Mouse (Mus musculus) liver, embryonic 16.5 days (tissue): ENCODE results near the gene Xkr8. TPM values are rescaled to one million over a fixed set of nuclear protein-coding genes. Genes with fewer than 3 reads are reported as not detected.
A peak's percentile ranks its signal among the peaks of the same experiment; 100 is the strongest.

Experiments used
- ATAC-seq: fragments of 200-750 bp; cut with Nextera tagmentation; 2 replicates; pipeline ENCODE4 v1.8.0; 2017; ENCODE audit warnings: low read depth, mild to moderate bottlenecking, moderate number of reproducible peaks, moderate library complexity
- H3K27ac ChIP-seq: fragments of 300-500 bp; sonication (generic); 2 replicates; pipeline ENCODE4 v1.5.1; 2014; ENCODE audit warnings: mild to moderate bottlenecking, low read length
- H3K27me3 ChIP-seq: fragments of 300-500 bp; sonication (generic); 2 replicates; pipeline ENCODE4 v1.6.1; 2014; ENCODE audit warnings: low read depth, low read length, mixed read lengths; ENCODE audit not compliant: control insufficient read depth, insufficient read depth
- H3K36me3 ChIP-seq: fragments of 300-500 bp; sonication (generic); 2 replicates; pipeline ENCODE4 v1.6.1; 2014; ENCODE audit warnings: mild to moderate bottlenecking; ENCODE audit not compliant: control insufficient read depth, insufficient read depth
- H3K4me1 ChIP-seq: fragments of 300-500 bp; sonication (generic); 2 replicates; pipeline ENCODE4 v1.6.1; 2014; ENCODE audit warnings: low read depth, low read length, mixed read lengths; ENCODE audit not compliant: control insufficient read depth
- H3K4me2 ChIP-seq: fragments of 300-500 bp; sonication (generic); 2 replicates; pipeline ENCODE4 v1.6.1; 2014; ENCODE audit warnings: low read depth, low read length, mixed read lengths
- H3K4me3 ChIP-seq: fragments of 300-500 bp; sonication (generic); 2 replicates; pipeline ENCODE4 v1.5.1; 2014; ENCODE audit warnings: low read depth, mild to moderate bottlenecking, low read length
- H3K9ac ChIP-seq: fragments of 300-500 bp; sonication (generic); 2 replicates; pipeline ENCODE4 v1.6.1; 2014; ENCODE audit warnings: low read depth, low read length
- H3K9me3 ChIP-seq: fragments of 300-500 bp; sonication (generic); replicated peaks from 2 replicates; pipeline ENCODE4 v1.6.1; 2016; ENCODE audit warnings: low read length; ENCODE audit not compliant: control insufficient read depth
- WGBS: fragments of 180-500 bp; shearing (Covaris S2); extraction: QIAGEN DNeasy Blood & Tissue Kit; methylation state at CpG from one replicate; pipeline ENCODE4 v1.1.7; 2014; ENCODE audit not compliant: insufficient replicate concordance; 5-methylcytosine and 5-hydroxymethylcytosine counted together
- polyA plus RNA-seq: library from polyadenylated mRNA; unstranded; fragments of >200 nt; fragmentation: Nextera tagmentation; extraction: Ambion mirVana; gene quantifications from 2 replicates; pipeline ENCODE4 v1.2.1, GENCODE M21; 2015

Gene Xkr8
- polyA plus RNA-seq, 1 experiment from 2014 or later, result 3.9 TPM

DNA sequence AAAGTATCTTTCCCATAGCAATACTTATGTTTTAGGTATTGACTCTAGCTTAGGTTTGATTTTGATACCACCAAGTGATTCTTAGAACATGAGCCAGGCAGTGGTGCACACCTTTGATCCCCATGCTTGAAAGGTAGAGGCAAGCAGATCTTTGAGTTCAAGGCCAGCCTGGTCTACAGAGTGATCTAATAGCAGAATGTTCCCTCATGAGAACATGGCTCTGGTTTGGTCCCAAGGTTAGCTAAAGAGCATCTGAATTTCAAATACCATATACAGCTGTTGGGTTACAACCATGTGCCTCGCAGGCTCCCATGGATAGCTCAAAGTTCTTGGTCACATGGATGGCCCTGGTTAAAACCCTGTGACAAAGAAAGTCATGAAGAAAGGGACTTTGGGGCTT is 14.1 kb downstream of the Xkr8 start:
- H3K9me3 ChIP-seq, result no peaks in the 10 kb centered on the region
- no peak overlapping the region for H3K4me3 ChIP-seq
- no peak overlapping the region for H3K9ac ChIP-seq
- no peak for ATAC-seq
- H3K4me1 ChIP-seq, result no peaks in the 10 kb centered on the region
- WGBS, result 86% methylated on average over 1 of the region's 1 CpGs
- peaks cover 14% of the 10 kb centered on the region for H3K36me3 ChIP-seq
- H3K4me2 ChIP-seq, result no peak overlapping the region
- H3K27me3 ChIP-seq, result no peaks in the 10 kb centered on the region
- H3K27ac ChIP-seq, result no peak overlapping the region

DNA sequence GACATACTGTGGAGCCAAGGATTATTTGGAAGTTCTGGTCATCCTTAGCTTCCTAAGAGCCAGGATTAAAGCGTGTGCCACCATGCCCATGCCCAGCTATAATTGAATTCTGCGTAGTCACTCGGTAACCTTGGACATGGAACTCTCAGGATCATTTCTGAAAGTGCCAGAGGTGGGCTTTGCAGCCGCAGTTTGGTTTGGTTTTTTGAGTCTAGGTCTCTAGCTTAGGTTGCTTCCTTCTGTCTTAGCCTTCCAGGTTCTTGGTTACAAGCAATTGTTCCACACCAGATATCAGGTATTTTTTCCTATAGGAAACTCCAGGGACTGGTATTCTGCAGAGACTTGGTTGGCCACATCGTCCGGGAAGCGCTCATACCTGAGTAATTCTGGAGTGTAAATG is 19.2 kb downstream of the Xkr8 start:
- no peak for ATAC-seq
- Histone ChIP-seq H3K4me3 (no peak overlapping the region), H3K27me3 (no peaks in the 10 kb centered on the region), H3K9me3 (no peaks in the 10 kb centered on the region), H3K4me1 (no peaks in the 10 kb centered on the region), H3K36me3 (peaks cover 36% of the 10 kb centered on the region), H3K4me2 (no peak overlapping the region), H3K27ac (no peak overlapping the region), H3K9ac (no peak overlapping the region)
- WGBS, result 92% methylated on average over 7 of the region's 7 CpGs

DNA sequence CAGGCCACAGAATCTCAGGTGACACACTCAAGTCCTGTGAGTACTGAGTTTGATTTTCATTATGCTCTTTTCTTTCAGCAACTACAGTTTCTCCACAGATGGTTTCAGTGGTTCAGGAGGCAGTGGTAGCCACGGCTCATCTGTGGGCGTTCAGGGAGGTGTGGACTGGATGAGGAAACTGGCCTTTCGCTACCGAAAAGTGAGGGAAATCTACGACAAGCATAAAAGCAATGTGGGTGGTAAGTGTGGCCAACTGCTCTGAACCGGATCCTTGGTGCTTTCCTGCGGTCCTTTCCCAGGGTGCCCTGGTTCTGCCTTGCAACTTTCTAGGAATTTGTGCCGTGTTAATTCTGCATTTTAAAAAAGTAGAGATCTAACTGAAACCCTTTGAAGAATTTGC is 25.5 kb downstream of the Xkr8 start:
- H3K36me3 ChIP-seq, result peaks cover 40% of the 10 kb centered on the region
- no peaks in the 10 kb centered on the region for H3K27me3 ChIP-seq
- H3K9ac ChIP-seq, result no peak overlapping the region
- WGBS, result 83% methylated on average over 8 of the region's 8 CpGs
- no peaks in the 10 kb centered on the region for H3K9me3 ChIP-seq
- no peak overlapping the region for H3K27ac ChIP-seq
- no peak overlapping the region for H3K4me3 ChIP-seq
- no peak overlapping the region for H3K4me2 ChIP-seq
- ATAC-seq, result no peak
- H3K4me1 ChIP-seq, result no peaks in the 10 kb centered on the region

DNA sequence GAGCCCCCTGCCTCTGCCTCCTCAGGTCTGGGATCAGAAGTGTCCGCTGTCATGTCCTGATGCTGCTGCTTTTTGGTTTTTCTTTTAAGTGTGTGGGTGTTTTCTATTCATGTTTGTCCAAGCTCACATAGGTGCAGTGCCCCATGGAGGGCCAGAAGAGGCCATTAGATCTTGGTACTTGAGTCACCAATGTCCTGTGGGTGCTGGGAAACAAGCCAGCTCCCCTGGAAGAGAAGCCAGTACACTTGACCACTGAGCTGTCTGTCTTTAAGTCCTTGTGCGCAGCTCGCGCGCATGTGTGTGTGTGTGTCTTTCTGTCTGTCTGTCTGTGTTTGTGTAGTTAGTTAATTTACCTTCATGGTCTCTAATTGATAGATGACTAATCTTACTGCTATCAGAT is 30.3 kb downstream of the Xkr8 start:
- ATAC-seq, result no peak
- Histone ChIP-seq H3K27ac (no peak overlapping the region), H3K36me3 (peaks cover 22% of the 10 kb centered on the region), H3K4me2 (no peak overlapping the region), H3K27me3 (no peaks in the 10 kb centered on the region), H3K9ac (no peak overlapping the region), H3K9me3 (no peaks in the 10 kb centered on the region), H3K4me3 (no peak overlapping the region), H3K4me1 (no peaks in the 10 kb centered on the region)
- WGBS, result 92% methylated on average over 5 of the region's 5 CpGs

DNA sequence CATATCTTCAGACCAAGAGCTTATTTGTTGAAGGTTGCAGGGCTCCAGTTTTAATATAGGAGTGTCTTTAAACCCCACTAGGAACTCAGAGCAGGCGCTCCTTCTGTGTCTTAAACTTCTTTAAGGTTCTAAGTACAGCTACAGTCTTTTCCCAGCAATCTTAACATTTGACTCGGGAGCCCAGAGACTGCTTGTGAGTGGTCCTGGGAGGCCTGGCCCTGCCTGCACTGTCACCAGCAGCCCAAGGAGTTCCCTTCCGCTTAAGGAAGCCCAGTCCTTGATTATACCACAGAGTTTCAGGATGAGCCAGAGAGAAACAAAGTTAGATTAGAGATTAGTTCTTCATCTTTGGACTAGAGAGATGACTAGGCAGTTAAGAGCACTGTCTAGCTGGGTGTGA is 39.0 kb downstream of the Xkr8 start:
- H3K4me2 ChIP-seq, result no peak overlapping the region
- no peaks in the 10 kb centered on the region for H3K9me3 ChIP-seq
- peaks cover 23% of the 10 kb centered on the region for H3K36me3 ChIP-seq
- WGBS, result 84% methylated on average over 3 of the region's 3 CpGs
- no peak overlapping the region for H3K4me3 ChIP-seq
- no peaks in the 10 kb centered on the region for H3K27me3 ChIP-seq
- no peak for ATAC-seq
- no peaks in the 10 kb centered on the region for H3K4me1 ChIP-seq
- no peak overlapping the region for H3K9ac ChIP-seq
- H3K27ac ChIP-seq, result no peak overlapping the region

DNA sequence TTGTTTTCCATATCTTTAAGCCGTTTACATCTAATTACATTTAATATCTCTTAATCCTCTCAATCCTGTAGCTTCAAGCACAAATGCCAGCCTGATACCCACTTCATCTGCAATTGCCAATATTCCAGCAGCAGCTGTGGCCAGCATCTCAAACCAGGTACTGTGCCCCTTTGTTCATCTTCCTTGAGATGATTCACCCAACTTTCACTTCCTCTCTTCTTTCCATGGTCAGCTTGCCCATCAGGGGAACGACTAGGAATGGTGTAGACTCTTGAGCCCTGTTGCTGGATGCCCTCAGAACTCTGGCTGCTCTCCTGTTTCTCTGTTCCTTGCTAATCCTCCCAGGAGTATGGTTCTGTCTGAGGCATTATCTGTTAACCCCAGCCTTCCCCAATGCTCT is 42.7 kb downstream of the Xkr8 start:
- no peak for ATAC-seq
- no peaks in the 10 kb centered on the region for H3K9me3 ChIP-seq
- no peaks in the 10 kb centered on the region for H3K27me3 ChIP-seq
- H3K4me1 ChIP-seq, result no peaks in the 10 kb centered on the region
- no peak overlapping the region for H3K27ac ChIP-seq
- no peak overlapping the region for H3K4me3 ChIP-seq
- peaks cover 12% of the 10 kb centered on the region for H3K36me3 ChIP-seq
- 67% methylated on average over 2 of the region's 2 CpGs for WGBS
- no peak overlapping the region for H3K9ac ChIP-seq
- H3K4me2 ChIP-seq, result no peak overlapping the region

DNA sequence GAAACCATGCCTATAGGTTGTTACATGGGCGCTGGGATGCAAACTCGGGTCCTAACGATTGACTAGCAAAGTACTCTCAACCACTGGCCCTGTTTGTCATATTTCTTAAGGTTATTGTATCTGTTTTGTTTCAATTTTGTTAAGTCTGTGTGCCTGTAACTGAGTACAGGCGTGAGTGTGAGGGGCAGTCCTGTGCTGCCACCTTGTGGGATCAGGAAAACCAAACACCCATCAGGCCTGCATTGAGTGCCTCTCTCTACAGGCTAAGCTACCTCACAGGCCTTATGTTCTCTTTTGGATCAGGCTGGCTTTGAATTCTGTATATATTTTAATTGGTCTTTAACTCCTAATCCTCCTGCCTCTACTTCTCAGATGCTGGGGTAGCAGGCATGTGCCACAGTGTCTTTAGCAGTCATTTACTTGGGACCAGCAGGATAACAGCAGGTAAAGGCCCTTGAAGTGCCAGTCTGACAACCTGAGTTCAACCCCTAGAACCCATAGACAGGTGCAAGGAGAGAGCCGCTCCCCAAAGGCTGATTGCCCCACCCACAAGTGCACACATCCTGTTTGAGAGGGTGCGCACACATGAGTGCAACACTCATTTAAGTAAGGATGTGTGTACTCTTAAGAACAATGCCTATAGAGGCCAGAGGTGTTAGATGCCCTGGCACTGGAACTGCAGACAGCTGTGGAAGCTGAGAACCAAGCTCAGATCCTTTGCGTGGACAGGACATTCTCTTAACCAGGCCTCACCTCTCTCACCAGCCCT is 55.4 kb downstream of the Xkr8 start:
- H3K4me2 ChIP-seq, result no peak overlapping the region
- 75% methylated on average over 7 of the region's 7 CpGs for WGBS
- no peaks in the 10 kb centered on the region for H3K9me3 ChIP-seq
- no peak overlapping the region for H3K27ac ChIP-seq
- no peaks in the 10 kb centered on the region for H3K27me3 ChIP-seq
- H3K36me3 ChIP-seq, result peaks cover 20% of the 10 kb centered on the region
- ATAC-seq, result 0 out of 2 replicates have a peak, but pooled peaks have one; percentile 30
- H3K9ac ChIP-seq, result no peak overlapping the region
- no peak overlapping the region for H3K4me3 ChIP-seq
- no peaks in the 10 kb centered on the region for H3K4me1 ChIP-seq

Other genes starting within 250 kb of the Xkr8 start
- gene Sesn2, start 222.0 kb downstream of the Xkr8 start, polyA plus RNA-seq, result 7.9 and 8.1 TPM in 2 replicates
- gene Atpif1, start 198.9 kb downstream of the Xkr8 start, polyA plus RNA-seq, result 1,068 and 1,164 TPM in 2 replicates
- 77.7 and 83.4 TPM in 2 replicates for gene Dnajc8, start 197.0 kb downstream of the Xkr8 start, polyA plus RNA-seq
- gene Ptafr, start 168.5 kb downstream of the Xkr8 start, polyA plus RNA-seq, result 0.91 and 1.2 TPM in 2 replicates
- 13.2 and 14.5 TPM in 2 replicates for gene Eya3, start 93.6 kb downstream of the Xkr8 start, polyA plus RNA-seq
- 0.75 and 0.90 TPM in 2 replicates for gene Smpdl3b, start 24.7 kb upstream of the Xkr8 start, polyA plus RNA-seq
- gene Rpa2, start 35.8 kb upstream of the Xkr8 start, polyA plus RNA-seq, result 65.4 and 72.6 TPM in 2 replicates
- gene Themis2, start 63.8 kb upstream of the Xkr8 start, polyA plus RNA-seq, result 2.6 and 3.2 TPM in 2 replicates
- 21.6 and 22.0 TPM in 2 replicates for gene Ppp1r8, start 110.6 kb upstream of the Xkr8 start, polyA plus RNA-seq
- 15.0 and 17.1 TPM in 2 replicates for gene Stx12, start 152.0 kb upstream of the Xkr8 start, polyA plus RNA-seq
- 24.6 and 27.7 TPM in 2 replicates for gene Fam76a, start 190.0 kb upstream of the Xkr8 start, polyA plus RNA-seq
- gene Fgr, start 241.5 kb upstream of the Xkr8 start, polyA plus RNA-seq, result 2.4 and 3.2 TPM in 2 replicates